ENCODE assay signal across 10 mouse cellular contexts in genomic region chr11:54478414-54478813, GRCm38 (mm10). TPM values are rescaled to one million over a fixed set of nuclear protein-coding genes. Genes with fewer than 3 reads are reported as not detected.
DNase-seq lines count a peak whose midpoint lies in the region; ATAC-seq and TF ChIP-seq lines count a peak whose summit lies in the region.
"Had no signal": no experiment of that assay in that cellular context is flagged by ENCODE, and none has a peak within 500 bp of the region (broad histone marks: within the 10 kb centered on the region; RNA-seq: fewer than 3 reads in every experiment).

No protein-coding gene starts in this region.

- 91% methylated on average over 1 of the region's 1 CpGs for WGBS in intestine, postnatal 0 days
- WGBS in intestine, embryonic 16.5 days = 89% methylated on average over 1 of the region's 1 CpGs
- 91% methylated on average over 1 of the region's 1 CpGs for WGBS in kidney, embryonic 15.5 days

- no peak overlapping the region for H3K9ac ChIP-seq in intestine, postnatal 0 days (ENCODE audit: low read depth, low read length)
- no peak overlapping the region for H3K9ac ChIP-seq in intestine, embryonic 16.5 days (ENCODE audit: low read depth, low read length)
- no peak overlapping the region for H3K9ac ChIP-seq in kidney, embryonic 15.5 days
- H3K9ac ChIP-seq: midbrain, embryonic 12.5 days had no signal

- H3K27me3 ChIP-seq in intestine, postnatal 0 days (replicated peaks; ENCODE audit: control insufficient read depth, insufficient read depth, low read length) = no peaks in the 10 kb centered on the region
- no peaks in the 10 kb centered on the region for H3K27me3 ChIP-seq in intestine, embryonic 16.5 days (replicated peaks; ENCODE audit: control insufficient read depth, insufficient read depth, low read length)
- H3K27me3 ChIP-seq in kidney, embryonic 15.5 days = no peaks in the 10 kb centered on the region
- H3K27me3 ChIP-seq: midbrain, embryonic 12.5 days had no signal

- no peak overlapping the region for H3K27ac ChIP-seq in intestine, postnatal 0 days (ENCODE audit: low read depth, low read length)
- no peak overlapping the region for H3K27ac ChIP-seq in intestine, embryonic 16.5 days (ENCODE audit: low read length)
- H3K27ac ChIP-seq in kidney, embryonic 15.5 days = no peak overlapping the region
- H3K27ac ChIP-seq: midbrain, embryonic 12.5 days had no signal

- DNase-seq in CD8-positive naive resting alpha-beta T cell, adult 2 months (ENCODE audit: low read depth in 2 of 2, low spot score in 2 of 2) = peak; percentile 6 to 28
- peak; percentile 23 for DNase-seq in T-cell, adult 2 months (ENCODE audit: low spot score)
- peak; percentile 63 for DNase-seq in lung, postnatal 36 days
- DNase-seq in adrenal gland, postnatal 4 days (ENCODE audit: low spot score in 2 of 2) = no peak
- no peak for DNase-seq in right cerebral cortex, adult 2 months (ENCODE audit: low spot score in 2 of 2)
- DNase-seq: cerebellum, adult 9-10 months had no signal

- H3K9me3 ChIP-seq in intestine, postnatal 0 days (ENCODE audit: control insufficient read depth) = no peaks in the 10 kb centered on the region
- no peaks in the 10 kb centered on the region for H3K9me3 ChIP-seq in intestine, embryonic 16.5 days (ENCODE audit: control insufficient read depth, low read length)
- H3K9me3 ChIP-seq in kidney, embryonic 15.5 days (replicated peaks) = no peaks in the 10 kb centered on the region

- TF ChIP-seq CTCF in intestine, postnatal 0 days (IDR thresholded peaks at IDR 0.05; ENCODE audit: low read depth) = peak; percentile 69

- H3K4me2 ChIP-seq in intestine, postnatal 0 days (replicated peaks; ENCODE audit: low read depth) = no peak overlapping the region
- H3K4me2 ChIP-seq in intestine, embryonic 16.5 days (ENCODE audit: low read depth, low read length) = no peak overlapping the region
- H3K4me2 ChIP-seq in kidney, embryonic 15.5 days = no peak overlapping the region
- H3K4me2 ChIP-seq: midbrain, embryonic 12.5 days had no signal

- peaks cover 17% of the 10 kb centered on the region for H3K36me3 ChIP-seq in intestine, postnatal 0 days (ENCODE audit: control insufficient read depth, insufficient read depth)
- 0 out of 2 replicates have a peak, but pooled peaks cover 4% of the 10 kb centered on the region for H3K36me3 ChIP-seq in intestine, embryonic 16.5 days (ENCODE audit: control insufficient read depth, insufficient read depth, low read length)
- H3K36me3 ChIP-seq in kidney, embryonic 15.5 days = peaks cover 15% of the 10 kb centered on the region; the same call in 1 of the 2 replicates

- H3K4me1 ChIP-seq in intestine, postnatal 0 days (replicated peaks; ENCODE audit: control insufficient read depth, insufficient read depth, low read length) = no peaks in the 10 kb centered on the region
- no peaks in the 10 kb centered on the region for H3K4me1 ChIP-seq in intestine, embryonic 16.5 days (ENCODE audit: control insufficient read depth, insufficient read depth, low read length)
- no peaks in the 10 kb centered on the region for H3K4me1 ChIP-seq in kidney, embryonic 15.5 days
- H3K4me1 ChIP-seq: midbrain, embryonic 12.5 days had no signal

- ATAC-seq in intestine, postnatal 0 days = no peak
- no peak for ATAC-seq in intestine, embryonic 16.5 days
- no peak for ATAC-seq in kidney, embryonic 15.5 days (replicated peaks; ENCODE audit: low FRiP score)

- no peak overlapping the region for H3K4me3 ChIP-seq in intestine, postnatal 0 days (ENCODE audit: low read depth, low read length)
- no peak overlapping the region for H3K4me3 ChIP-seq in intestine, embryonic 16.5 days (ENCODE audit: low read length)
- H3K4me3 ChIP-seq in kidney, embryonic 15.5 days (replicated peaks) = no peak overlapping the region
- H3K4me3 ChIP-seq: midbrain, embryonic 12.5 days had no signal

RNA-seq across cellular contexts. Expression of gene Fnip1, which starts 40.4 kb away (rescaled TPM):
- 5.7 and 6.0 TPM in 2 replicates for polyA plus RNA-seq in intestine, postnatal 0 days (2015; fragmentation: Nextera tagmentation; extraction: Ambion mirVana)
- 7.6 and 8.8 TPM in 2 replicates for polyA plus RNA-seq in intestine, embryonic 16.5 days (2015; fragmentation: Nextera tagmentation; extraction: Ambion mirVana)
- total RNA-seq in adrenal gland, postnatal 4 days (2021) = 10 to 100 TPM; 25.6 to 25.9 TPM
- polyA plus RNA-seq in kidney, embryonic 15.5 days (2015; fragmentation: Nextera tagmentation; extraction: Ambion mirVana) = 9.5 and 9.8 TPM in 2 replicates

RNA-seq across cellular contexts. Expression of gene Rapgef6, which starts 44.2 kb away (rescaled TPM):
- 13.5 and 15.9 TPM in 2 replicates for polyA plus RNA-seq in intestine, postnatal 0 days (2015; fragmentation: Nextera tagmentation; extraction: Ambion mirVana)
- 25.4 and 28.6 TPM in 2 replicates for polyA plus RNA-seq in intestine, embryonic 16.5 days (2015; fragmentation: Nextera tagmentation; extraction: Ambion mirVana)
- 10 to 100 TPM; 29.0 to 37.1 TPM for total RNA-seq in adrenal gland, postnatal 4 days (2021)
- polyA plus RNA-seq in kidney, embryonic 15.5 days (2015; fragmentation: Nextera tagmentation; extraction: Ambion mirVana) = 34.2 and 34.7 TPM in 2 replicates

Comparison
In these comparisons a context has a peak if more than half of its experiments do, and no peak if none do; other contexts are left out.
1. DNase-seq: peak in CD8-positive naive resting alpha-beta T cell, adult 2 months (2 of 2), T-cell, adult 2 months (single experiment) and lung, postnatal 36 days (single experiment); none in adrenal gland, postnatal 4 days (0 of 2) and right cerebral cortex, adult 2 months (0 of 2).